Mouse (Mus musculus) spleen, adult 18-20 months (tissue): ENCODE measurements around the gene Tcp10a.
"Not testable (repeated sequence)": the region's sequence is repeated elsewhere in the genome, so short reads cannot be mapped to it uniquely, and the experiment has no call there.

Experiments
- DNase-seq, 2 experiments: peaks; one replicate each; pipeline ENCODE4 v3.0.0; 2022; ENCODE audit warnings: mixed read lengths in 2 of 2

The Tcp10a gene

DNA sequence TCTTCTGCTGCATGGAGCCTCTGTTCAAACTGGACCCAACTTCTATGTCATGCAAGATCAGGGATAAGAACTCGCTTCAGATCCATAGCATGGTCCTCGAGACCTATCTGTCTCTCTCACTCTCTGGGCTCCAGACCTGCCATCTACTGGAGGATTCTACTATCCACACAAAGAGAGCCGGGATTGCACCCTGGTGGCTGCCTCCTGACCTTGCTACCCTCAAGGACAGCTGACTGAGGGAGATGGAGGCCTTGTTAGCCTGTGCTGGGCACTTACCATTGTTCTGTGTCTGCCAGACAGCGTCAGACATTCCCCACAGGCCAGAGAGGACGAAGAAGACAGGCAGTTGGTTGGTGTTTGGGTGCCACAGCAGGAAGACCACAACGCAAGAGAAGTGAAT lies 45.0 kb downstream of the Tcp10a start:
- DNase-seq, result not testable (repeated sequence)

DNA sequence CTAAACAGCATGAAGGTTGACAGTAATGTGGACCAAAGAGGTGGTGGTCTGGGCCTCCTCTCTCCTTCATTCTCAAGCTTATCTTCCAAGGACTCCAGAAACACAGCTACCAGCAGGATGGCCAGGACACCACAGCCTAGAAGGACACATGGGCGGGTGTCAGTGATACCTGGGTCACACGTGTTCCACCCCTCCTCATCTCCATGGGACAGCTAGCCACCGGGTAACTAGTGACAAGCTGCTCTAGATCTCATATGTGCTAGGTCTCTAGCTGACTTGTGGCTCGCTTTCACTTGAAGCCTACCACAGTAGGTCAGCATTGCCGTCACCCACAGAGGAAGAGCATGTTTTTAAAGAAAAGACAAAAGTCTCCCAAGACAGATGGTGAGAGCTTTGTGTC lies 47.4 kb downstream of the Tcp10a start, which contains the start of gene Gm49630:
Gene Gm49630, minus strand, starts transcription at position 101 of the 400 bp plus-strand sequence.
- not testable (repeated sequence) for DNase-seq

DNA sequence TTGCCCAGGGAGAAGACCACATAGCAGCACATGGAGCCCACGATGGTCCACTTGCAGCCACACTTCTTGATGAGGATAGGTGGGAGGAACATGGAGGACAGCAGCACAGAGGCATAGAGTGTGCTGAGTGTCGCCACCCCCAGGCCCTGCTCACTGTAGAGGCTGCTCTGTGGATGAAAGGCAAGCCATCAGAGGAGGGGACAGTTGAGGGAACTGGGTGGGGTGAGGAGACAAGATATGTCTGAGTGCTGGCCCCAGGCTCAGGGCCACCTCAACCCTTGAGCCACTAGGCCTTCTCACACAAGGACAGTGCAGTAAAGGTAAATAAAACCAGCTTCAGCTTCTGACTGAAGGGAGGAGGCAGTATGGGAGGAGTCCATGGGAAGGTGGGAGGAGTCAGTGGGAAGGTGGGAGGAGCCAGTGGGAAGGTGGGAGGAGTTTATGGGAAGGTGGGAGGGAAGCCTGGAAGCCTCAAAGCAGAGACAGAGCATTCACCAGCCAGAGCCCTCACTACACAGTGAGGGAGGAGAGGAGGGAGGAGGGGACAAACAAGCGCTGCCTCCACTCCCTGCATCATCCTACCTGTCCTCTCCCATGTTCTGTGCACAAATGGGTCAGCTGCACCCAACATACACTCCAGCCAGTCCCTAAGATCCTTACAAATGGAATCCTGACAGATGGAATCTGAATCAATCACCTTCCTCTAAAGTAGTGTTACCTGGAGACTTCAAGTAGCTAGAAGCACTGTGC lies 52.7 kb downstream of the Tcp10a start:
- DNase-seq, result not testable (repeated sequence)

DNA sequence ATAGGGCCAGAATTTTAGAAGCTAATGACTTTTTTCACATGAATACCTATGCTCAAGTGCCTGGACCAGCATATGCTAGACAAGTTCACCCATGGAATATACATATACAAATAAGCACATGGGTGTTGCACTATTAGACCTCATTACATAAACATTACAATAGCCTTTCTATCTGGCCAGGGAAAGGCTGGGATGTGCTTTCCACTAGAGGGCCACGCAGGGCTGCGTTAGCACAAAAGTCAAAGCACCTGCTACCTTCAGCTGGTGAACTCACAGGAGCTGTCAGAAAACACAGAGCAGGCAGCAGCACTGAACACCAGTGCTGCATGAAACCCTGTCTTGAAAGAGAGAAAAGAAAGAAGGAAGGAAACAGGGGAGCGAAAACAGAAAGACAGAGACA lies 53.5 kb downstream of the Tcp10a start:
- DNase-seq, result not testable (repeated sequence)

DNA sequence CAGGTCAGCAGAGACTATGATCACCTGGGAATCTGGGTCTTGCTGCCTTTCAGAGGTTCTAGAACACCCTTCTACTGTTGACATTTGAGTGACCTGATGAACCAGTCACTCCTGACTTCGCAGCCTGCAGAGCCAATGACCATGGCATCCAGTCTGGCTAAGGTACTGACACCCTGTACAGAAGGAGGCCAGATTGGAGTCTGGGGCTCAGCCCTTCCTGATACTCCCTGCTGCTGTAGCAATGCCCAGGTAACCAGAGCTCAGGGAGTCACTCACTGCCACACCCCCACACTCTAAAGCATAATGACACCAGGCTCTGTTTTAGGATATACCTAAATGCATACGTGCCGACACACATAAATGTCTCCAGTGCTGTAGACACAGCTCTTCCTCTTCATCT lies 58.3 kb downstream of the Tcp10a start:
- DNase-seq, result not testable (repeated sequence)

DNA sequence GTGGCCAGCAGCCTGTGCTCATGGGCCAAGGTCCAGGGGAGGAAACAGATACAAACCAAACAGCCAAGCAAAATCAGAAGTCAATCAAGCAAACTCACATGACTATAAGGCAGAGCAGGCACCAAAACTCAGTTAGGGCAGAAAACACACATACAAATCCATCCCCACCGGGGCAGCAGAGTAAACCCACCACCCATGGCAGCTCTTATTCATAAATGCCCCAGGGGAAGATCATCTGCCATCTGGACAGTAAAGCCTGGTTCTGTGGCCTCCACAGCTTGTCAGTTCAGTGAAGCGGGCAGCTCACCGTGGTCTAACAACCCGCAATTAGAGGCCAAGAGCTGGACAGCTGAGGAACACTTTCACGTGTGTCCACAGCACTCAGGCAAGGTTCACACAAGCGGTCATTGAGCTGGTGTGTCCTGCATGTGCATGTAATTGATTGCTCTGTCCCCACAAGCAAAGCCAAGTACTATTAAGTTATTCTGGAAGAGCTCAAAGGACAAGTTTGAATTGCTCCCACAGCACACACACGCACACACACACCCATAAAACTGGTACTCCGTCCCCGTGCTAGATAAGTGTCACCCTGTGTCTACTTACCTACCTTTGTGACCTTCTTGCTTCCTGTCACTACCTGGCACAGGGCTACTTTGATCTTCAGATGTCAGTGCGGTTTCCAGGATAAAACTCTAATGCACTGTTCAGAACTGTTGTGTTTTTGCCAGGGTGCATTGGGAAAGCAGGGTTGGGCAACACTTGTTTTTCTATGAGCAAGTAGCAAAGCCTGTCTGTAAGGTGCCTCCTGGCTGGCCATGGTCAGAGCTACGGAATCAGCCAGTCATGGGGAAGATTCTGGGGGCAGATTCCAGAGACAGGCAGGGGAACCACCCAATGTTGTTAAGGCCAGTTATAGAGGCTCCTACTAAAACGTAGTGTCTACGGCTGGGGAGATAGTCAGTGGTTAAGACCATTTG lies 59.0 kb downstream of the Tcp10a start:
- not testable (repeated sequence) for DNase-seq

DNA sequence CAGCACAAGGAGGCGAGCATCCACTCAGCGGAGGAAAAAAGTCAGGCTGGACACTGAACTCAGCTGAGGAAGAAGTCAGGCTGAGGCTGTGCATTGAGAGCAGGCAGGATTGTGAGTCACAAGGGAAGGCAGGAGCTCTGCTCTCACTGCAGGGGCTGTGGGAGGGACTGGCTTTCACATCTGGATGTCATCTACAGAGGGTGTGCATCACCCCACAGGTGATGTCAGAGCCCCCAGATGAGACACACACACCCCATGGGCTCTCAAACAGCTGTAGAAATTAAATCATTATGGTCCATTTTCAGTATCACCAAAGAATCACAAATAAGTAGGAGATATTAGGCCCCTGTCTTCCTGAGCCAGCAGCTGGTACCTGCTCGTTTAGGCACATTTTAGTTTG lies 60.9 kb downstream of the Tcp10a start, which contains the start of gene Unc93a2:
Gene Unc93a2, minus strand, starts transcription at position 101 of the 400 bp plus-strand sequence.
- DNase-seq, result not testable (repeated sequence)

DNA sequence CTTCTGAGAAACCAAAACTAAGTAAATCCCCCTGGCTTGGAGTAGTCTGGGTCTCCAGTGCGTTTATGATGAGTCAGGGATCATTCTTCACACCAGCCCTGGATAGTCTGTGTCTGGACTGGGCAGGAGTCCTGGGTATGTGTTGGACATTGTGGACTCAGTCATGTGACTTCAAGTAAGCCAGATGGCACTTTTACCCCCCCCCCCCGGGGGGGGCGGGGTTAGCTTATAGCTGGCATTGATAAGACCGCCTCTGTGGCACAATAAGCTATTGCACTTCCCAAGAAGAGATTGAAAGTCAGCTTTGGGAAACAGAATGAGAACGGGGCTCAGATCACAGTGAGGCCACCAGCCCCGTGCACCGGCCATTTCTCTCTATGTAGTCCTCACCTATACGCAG lies 61.6 kb downstream of the Tcp10a start:
- not testable (repeated sequence) for DNase-seq

DNA sequence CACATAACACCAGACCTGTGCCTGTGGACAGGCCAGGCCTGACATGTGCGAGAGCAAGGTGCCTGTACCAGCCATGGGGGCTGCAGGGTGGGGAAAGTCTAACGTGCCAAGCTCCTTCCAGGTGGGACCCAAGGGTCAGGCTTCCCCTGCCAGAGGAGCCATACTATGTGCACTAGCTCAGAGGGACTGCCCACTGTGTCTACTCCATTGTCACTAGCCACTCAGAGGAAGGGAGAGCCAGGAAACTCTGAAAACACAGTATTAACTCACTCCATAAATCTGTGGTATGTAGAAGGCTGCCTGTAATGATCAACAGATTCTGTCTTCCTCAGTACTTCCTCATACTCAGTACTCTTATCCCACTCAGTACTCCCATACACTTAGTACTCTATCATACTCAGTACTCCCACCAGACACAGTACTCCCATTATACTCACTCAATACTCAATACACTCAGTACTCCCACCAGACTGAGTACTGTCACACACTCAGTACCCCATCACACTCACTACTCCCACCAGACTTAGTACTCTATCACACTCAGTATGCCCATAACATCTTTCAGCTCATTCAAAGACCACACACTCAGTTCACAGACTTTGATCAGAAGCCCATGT lies 64.0 kb downstream of the Tcp10a start:
- DNase-seq, result not testable (repeated sequence)

DNA sequence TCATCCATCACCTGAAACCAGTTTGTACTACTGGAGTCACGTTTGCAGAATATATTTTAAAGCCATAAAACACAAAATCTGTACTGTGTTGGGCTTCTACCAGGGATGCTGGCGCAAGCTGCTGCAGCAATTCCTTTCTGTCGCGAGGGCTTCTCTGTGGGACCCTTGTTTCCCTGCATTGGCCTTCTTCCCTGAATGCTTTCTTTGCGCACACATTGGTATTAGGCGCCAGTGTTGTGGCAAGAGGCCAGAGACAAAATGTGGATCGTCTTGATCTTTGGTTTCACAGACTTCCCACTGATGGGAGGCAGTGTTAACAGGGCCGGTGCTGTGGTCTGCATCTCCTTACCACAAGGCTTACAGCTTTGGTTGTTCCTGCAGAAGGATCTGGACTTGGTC lies 64.5 kb downstream of the Tcp10a start:
- DNase-seq, result not testable (repeated sequence)

DNA sequence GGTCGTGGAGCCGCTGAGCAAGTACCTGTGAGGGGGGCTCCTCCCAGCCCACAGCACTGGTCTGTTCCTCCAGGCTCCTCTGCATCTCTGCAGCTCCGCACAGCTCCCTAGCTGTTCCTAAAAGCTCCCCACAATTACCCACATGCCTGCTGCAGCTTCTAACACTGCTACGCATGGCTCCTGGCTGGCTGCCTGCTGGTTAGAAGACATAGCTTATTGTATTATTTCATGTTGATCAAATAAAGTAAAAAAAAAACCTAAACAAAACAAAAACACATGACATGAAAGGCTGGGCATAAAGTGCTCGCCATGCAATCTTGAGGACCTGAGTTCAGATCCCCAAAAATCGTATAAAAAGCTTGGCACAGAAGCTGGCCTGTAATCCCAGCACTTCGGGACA lies 65.5 kb downstream of the Tcp10a start:
- DNase-seq, result not testable (repeated sequence)

DNA sequence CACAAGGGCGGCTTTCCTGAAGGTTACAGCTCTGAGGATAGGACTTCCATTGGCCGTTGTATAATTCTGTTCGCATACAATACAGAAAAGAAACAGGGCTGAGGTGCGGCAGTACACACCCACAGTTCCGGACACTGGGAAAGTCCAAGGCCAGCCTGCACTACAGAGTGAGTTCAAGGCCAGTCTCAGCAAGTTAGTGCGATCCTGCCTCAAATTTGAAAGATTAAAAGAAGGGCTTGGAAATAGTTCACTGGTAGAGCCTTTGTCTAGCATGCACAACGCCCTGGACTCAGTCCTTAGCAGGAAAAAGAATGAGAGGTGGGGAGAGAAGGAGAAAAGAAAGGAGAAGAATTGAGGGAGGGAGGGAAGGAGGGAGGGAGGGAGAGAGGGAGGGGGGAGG lies 70.7 kb downstream of the Tcp10a start:
- not testable (repeated sequence) for DNase-seq
